Mouse (Mus musculus): ENCODE results near the gene Dlg2.

Dlg2 gene

DNA sequence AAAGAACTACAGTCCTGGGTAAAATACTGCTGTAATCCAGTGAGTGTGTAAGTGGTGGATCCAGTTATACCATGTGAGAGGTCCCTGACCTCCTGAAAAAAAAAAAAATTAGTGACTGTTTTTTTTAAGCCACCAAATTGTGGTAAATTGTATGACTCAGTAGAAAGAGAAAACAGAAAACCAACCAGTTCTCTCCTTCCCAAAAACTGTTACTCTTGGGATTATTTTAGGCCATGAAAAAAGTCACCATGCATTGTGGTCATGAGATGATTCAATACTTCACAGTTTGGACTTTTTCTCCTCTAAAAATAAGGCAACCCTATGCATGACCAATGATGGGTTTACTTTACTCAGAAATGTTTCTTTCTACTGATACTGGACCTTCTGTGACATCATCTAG, 1291.2 kb downstream of the Dlg2 start:
- DNase-seq (ENCODE audit: low read depth): no peak

GRCm38 (mm10) chr7:91778673-91779072, 1302.2 kb downstream of the Dlg2 start:
- no peak for DNase-seq (ENCODE audit: low read depth)

GRCm38 (mm10) chr7:91784617-91785016, 1308.1 kb downstream of the Dlg2 start:
- DNase-seq (ENCODE audit: low read depth): no peak

DNA sequence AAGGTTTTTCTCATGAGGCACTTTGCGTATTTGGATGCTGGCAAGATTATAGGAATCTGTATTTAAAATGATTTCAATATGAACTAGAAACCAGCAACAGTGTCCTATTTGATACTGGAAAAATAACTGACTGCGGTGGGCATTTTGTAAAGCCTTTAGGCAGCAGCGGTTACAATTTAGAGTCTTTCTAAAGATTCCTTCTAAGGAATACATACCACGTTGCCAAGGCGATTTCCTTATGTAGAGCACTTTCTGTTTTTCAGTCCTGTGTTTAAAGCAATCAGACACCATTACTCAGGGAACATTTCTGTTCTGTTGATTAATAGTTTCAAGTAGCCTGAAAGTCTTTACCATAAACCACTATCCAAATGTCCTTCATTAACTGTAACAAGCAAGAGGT, 1309.0 kb downstream of the Dlg2 start:
- no peak for DNase-seq (ENCODE audit: low read depth)

DNA sequence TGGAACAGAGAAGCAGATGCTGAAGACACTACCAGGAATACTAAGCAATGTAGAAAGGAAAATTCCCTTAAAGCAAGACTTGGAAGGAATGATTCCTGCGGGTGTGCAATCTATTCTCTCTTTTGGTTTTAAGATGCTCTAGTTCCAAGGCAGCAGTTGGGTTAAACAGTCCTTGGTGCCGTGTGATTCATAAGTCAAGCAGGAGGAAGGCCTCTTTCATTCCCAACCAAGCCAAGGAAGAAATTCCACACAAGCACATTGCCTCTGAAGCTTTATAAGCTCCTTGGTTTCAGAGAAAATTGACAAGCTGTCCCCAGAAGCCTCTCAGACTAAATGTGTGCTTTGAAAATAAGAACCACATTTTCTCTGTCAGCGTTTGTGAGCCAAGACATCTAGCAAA, 1309.4 kb downstream of the Dlg2 start:
- no peak for DNase-seq (ENCODE audit: low read depth)

DNA sequence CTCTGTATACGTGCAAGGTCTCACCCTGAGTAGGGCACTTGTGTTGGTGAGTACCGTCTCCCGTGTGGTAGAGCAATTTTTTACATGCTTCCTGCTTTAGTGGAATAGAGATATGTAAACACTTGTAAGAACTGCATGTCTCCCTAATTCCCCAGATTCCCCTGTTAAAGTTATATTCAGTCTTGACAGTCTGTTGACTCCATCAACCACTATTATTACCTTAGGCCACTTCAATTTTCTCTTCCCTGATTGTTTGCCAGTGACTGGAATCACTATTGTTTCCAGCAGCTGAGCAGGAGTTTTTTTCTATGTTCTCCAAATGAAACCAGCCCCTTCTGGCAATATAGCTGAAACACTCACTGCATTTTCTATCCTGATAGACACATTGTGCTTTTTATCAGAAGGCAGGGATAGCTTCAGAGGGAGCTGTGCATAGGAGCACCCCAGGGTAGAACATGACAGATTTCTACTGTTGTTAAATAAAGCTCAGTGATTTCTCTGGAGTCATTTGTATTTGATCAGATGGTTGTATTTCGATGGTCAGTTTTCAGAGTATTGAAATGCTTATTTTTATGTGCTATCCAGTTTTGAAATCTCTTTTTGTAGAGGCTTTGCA, 1314.6 kb downstream of the Dlg2 start:
- no peak for DNase-seq (ENCODE audit: low read depth)

DNA sequence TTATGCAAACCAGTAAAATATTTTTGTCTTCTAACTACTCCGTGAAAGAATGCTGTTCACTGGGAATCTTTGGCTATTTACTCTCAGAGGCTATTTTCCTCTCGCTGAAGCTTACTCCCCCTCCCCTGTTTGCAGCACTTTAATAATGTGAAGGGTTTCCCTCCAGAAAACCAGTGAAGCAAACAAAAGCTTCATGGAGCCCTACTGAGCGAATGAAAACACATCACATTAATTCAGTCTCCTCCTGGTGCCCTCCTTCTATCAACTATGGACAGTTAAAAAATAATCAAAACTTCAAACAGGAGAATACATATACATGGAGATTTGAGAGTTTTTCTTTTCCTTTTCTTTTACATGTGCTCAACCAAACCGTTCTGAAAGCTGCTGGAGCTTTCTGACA, 1330.2 kb downstream of the Dlg2 start:
- no peak for DNase-seq (ENCODE audit: low read depth)

GRCm38 (mm10) chr7:91810774-91811173, 1334.3 kb downstream of the Dlg2 start:
- DNase-seq (ENCODE audit: low read depth): no peak

DNA sequence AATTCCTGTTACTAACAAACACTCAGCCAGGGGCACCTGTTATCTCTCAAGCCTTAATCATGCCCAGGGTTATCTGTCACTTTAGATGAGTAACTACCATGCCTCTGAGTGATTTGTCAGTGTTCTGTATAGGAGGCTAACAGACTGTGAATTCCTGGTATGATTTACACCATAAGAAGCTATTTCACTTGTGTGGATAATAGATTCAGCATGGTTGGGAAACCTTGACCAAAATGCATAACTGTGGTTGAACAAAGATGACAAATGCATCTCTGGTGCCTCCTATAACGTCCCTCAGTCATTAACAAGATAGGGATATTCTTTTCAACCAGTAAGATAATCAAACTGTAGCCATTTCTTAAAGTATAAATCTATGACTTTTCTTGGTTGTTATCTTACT, 1341.5 kb downstream of the Dlg2 start:
- no peak for DNase-seq (ENCODE audit: low read depth)

- no peak for DNase-seq (ENCODE audit: low read depth)
These were observed 1355.7 kb downstream of the Dlg2 start for GRCm38 (mm10) chr7:91832207-91832606.

DNA sequence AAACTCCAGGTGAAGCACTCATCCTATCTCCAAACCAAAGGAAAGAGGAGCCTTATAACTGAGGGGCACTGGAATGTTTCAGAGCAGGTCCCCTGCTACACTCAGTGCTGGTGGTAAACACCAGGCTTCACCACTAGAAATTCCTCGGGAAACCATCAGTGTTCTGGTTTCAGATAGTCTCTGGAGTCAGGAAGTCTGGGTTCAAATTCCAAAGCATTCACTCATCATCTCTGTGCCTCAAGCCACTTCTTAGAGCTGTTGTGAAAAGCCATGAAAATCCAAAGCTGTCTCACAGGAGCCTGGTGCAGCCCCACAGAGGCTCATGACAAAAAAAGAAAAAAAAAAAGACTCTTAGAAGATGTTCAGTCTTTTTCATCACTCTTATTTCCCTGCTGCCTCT, 1369.3 kb downstream of the Dlg2 start:
- no peak for DNase-seq (ENCODE audit: low read depth)

- no peak for DNase-seq (ENCODE audit: low read depth)
These were observed 1372.9 kb downstream of the Dlg2 start for GRCm38 (mm10) chr7:91849364-91849763.

- no peak for DNase-seq (ENCODE audit: low read depth)
These were observed 1377.2 kb downstream of the Dlg2 start for GRCm38 (mm10) chr7:91853653-91854052.

GRCm38 (mm10) chr7:91856931-91857330, 1380.5 kb downstream of the Dlg2 start:
- DNase-seq (ENCODE audit: low read depth): no peak

DNA sequence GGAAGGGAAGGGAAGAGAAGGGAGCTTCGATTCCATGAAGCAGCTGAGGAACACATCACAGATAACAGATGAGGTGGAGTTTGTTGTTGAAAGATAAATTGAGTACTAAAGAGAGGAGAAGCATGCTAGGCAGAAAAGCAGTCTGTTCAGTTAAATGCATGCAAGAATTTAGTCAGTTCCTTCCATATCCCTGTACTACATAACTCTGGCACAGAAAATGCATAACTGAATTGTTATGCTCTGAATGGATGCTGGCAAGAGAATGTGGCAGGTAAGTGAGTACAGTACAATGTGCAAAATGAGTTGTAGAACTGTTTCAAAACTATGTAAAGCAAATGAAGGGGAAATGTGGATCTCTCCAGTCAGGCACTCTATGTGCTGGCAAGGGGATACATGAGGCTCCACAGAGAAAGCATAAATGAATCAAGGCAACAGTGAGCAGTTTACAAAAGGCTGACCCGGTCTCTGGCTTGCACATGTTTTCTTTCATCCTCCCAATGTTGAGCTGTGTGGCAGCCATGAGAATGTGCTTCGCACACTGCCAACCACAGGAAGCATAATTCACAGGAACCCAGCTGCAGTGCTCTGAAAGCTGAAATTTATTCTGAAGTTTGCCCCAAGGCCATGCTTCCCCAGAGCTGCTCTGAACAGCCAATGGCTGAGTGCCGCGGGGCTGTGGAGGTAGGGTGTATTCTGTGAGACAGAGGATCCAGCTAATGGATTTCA, 1386.5 kb downstream of the Dlg2 start:
- no peak for DNase-seq (ENCODE audit: low read depth)

DNA sequence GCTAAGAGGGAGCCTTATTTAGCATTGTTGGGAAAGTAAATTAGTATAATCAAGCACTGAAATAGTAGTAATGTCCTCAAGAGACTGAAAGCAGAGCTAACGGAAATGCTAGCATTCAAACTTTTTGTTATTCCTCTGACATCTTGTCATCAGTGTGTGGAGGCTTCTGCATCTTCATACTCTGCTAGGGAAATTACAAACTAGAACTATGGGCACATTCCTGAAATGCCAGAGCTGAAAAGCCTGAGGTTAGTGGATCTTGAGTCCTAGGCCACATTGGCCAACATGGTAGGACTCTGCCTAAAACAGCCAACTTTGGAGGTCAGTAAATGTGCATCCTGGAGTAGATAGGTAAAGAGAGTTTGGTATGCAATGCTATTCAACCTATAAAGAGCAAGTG, 1392.4 kb downstream of the Dlg2 start:
- no peak for DNase-seq (ENCODE audit: low read depth)

GRCm38 (mm10) chr7:91876831-91877230, 1400.4 kb downstream of the Dlg2 start:
- no peak for DNase-seq (ENCODE audit: low read depth)

GRCm38 (mm10) chr7:91877804-91878203, 1401.3 kb downstream of the Dlg2 start:
- DNase-seq (ENCODE audit: low read depth): no peak

- DNase-seq (ENCODE audit: low read depth): no peak
These were observed 1409.9 kb downstream of the Dlg2 start for GRCm38 (mm10) chr7:91886336-91886735.

DNA sequence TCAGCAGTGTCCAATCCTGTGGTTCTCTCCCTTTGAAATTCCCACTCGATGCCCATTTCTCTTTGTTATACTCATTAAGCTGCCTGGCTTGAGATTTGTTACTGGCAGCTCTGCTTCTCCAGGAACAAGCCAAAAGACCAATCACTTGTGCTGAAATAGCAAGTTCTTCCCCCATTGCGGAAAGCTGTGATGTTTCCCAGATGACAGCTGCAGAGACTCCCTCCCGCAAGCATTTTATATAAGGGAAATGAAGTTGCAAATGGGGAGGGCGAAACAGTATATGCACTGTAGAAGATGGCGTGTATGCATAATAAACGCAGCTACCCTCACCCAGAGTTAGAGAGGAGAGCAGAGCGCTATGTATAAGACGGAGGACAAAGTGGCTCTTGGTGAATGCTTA, 1417.5 kb downstream of the Dlg2 start:
- DNase-seq (ENCODE audit: low read depth): no peak

DNA sequence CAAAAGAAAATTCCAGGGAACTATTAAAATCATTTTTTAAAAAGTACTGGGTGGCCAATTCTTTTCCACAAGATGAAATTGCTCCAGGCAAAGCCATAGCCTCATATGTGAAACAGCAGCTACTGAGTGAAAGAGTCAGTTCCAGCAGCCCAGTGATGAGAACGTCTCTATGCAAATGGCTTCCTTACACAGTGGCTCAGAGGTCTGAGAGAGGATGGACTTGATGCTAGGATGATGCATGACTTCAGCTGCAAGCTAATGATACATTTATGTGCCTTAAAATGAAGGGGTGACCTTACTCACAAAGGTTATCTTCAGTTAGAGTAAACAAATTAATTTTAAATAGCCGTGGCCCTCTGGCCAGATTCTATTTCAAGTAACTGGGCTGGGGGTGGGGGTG, 1420.5 kb downstream of the Dlg2 start:
- DNase-seq (ENCODE audit: low read depth): no peak

DNA sequence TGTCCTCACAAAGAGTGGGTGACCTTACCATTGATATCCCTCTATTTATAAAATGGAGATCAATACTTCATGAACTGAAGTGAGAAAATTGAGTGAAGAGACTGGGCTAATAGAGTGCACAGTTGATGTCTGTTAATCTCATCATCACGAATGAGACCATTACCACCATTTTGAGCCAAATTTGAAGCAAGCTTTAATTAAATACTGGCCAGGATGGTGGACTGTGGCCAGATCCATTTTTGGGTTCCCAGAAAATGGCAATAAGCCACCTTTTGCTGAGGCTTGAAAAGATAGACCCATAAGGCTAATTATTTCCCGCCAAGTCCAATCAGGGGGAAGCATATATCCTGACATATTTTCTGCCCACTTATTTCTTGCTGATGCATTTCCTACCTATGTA, 1421.0 kb downstream of the Dlg2 start:
- no peak for DNase-seq (ENCODE audit: low read depth)

GRCm38 (mm10) chr7:91902503-91902902, 1426.0 kb downstream of the Dlg2 start:
- no peak for DNase-seq (ENCODE audit: low read depth)

GRCm38 (mm10) chr7:91916809-91917208, 1440.3 kb downstream of the Dlg2 start:
- no peak for DNase-seq (ENCODE audit: low read depth)
